Mouse (Mus musculus) testis, adult 2 months (tissue): ENCODE measurements around the gene Hils1.
"Not testable (repeated sequence)": the region's sequence is repeated elsewhere in the genome, so short reads cannot be mapped to it uniquely, and the experiment has no call there.

ENCODE experiments used
- CTCF ChIP-seq: fragments of 200-500 bp; IDR thresholded peaks from 2 replicates; pipeline ENCODE4 v1.5.1; 2012; ENCODE audit warnings: low read depth, mild to moderate bottlenecking, inconsistent platforms, low read length, moderate library complexity; ENCODE audit not compliant: control insufficient read depth, insufficient read depth, insufficient replicate concordance
- POLR2A ChIP-seq: fragments of 200-500 bp; IDR thresholded peaks from 2 replicates; pipeline ENCODE4 v1.6.1; 2012; ENCODE audit warnings: low read depth, mild to moderate bottlenecking, inconsistent platforms, low read length, moderate library complexity; ENCODE audit not compliant: control insufficient read depth

- TF ChIP-seq POLR2A, CTCF: not testable (repeated sequence)
Measured at GRCm38 (mm10) chr11:94969709-94970108, 2.3 kb downstream of the Hils1 start.
